Mouse (Mus musculus): Measurements from ENCODE around the gene Tmprss11b.

Tmprss11b gene

DNA sequence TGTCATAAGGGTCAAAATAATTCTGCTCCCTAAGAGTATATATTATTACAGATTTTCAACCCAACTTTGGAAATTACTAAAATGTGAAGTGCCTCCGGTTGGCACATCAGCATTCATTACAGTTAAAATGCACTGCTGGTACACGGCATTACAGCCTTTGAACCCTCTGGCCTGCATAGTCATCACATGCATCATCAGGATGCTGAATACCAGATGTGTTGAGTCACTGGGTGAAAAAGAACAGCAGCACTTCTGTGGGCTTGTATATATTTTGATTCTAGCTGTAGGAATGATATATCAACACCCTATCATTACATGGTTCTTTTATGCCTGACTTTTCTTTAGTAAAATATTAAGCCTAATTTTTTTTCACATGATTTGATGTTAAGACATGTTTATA is 45.5 kb downstream of the Tmprss11b start:
- TF ChIP-seq CTCF (conservative IDR thresholded peaks at IDR 0.05; ENCODE audit: low read length), result no peak
- TF ChIP-seq NANOG (IDR thresholded peaks at IDR 0.05; ENCODE audit: borderline replicate concordance, low read length), result no peak
- no peak for TF ChIP-seq POU5F1 (IDR thresholded peaks at IDR 0.05; ENCODE audit: borderline replicate concordance, low read length)
- H3K36me3 ChIP-seq (ENCODE audit: insufficient read depth, low read length), result no peaks in the 10 kb centered on the region
- no peaks in the 10 kb centered on the region for H3K9me3 ChIP-seq (ENCODE audit: low read length)
- H3K4me3 ChIP-seq (replicated peaks; ENCODE audit: low read length), result no peak overlapping the region
- no peaks in the 10 kb centered on the region for H3K27me3 ChIP-seq (ENCODE audit: insufficient read depth, low read length)
- no peaks in the 10 kb centered on the region for H3K4me1 ChIP-seq (replicated peaks; ENCODE audit: low read depth, low read length)

GRCm38 (mm10) chr5:86621778-86622177 is 54.4 kb downstream of the Tmprss11b start:
- TF ChIP-seq POU5F1 (IDR thresholded peaks at IDR 0.05; ENCODE audit: borderline replicate concordance, low read length), result no peak
- no peak for TF ChIP-seq CTCF (conservative IDR thresholded peaks at IDR 0.05; ENCODE audit: low read length)
- TF ChIP-seq NANOG (IDR thresholded peaks at IDR 0.05; ENCODE audit: borderline replicate concordance, low read length), result no peak
- Histone ChIP-seq H3K36me3 (ENCODE audit: insufficient read depth, low read length) (no peaks in the 10 kb centered on the region), H3K4me3 (replicated peaks; ENCODE audit: low read length) (no peak overlapping the region), H3K4me1 (replicated peaks; ENCODE audit: low read depth, low read length) (no peaks in the 10 kb centered on the region), H3K27me3 (ENCODE audit: insufficient read depth, low read length) (no peaks in the 10 kb centered on the region), H3K9me3 (ENCODE audit: low read length) (no peaks in the 10 kb centered on the region)
